Mouse (Mus musculus) forebrain, embryonic 10.5 days (tissue): ENCODE measurements around the gene Atxn7l1. TPM values are rescaled to one million over a fixed set of nuclear protein-coding genes. Genes with fewer than 3 reads are reported as not detected.

ENCODE experiments used
- DNase-seq: peaks from one replicate; pipeline ENCODE4 v3.0.0-alpha.2; 2017; ENCODE audit warnings: low spot score; ENCODE audit errors: extremely low spot score
- H3K27ac ChIP-seq: fragments of 300-500 bp; sonication (generic); 2 replicates; pipeline ENCODE4 v1.5.1; 2016; ENCODE audit warnings: mild to moderate bottlenecking
- H3K27me3 ChIP-seq: fragments of 300-500 bp; sonication (generic); 2 replicates; pipeline ENCODE4 v1.6.1; 2016; ENCODE audit warnings: mild to moderate bottlenecking; ENCODE audit not compliant: poor library complexity, severe bottlenecking
- H3K36me3 ChIP-seq: fragments of 300-500 bp; sonication (generic); replicated peaks from 2 replicates; pipeline ENCODE4 v1.6.1; 2016; ENCODE audit warnings: mild to moderate bottlenecking, moderate library complexity
- H3K4me1 ChIP-seq: fragments of 300-500 bp; sonication (generic); 2 replicates; pipeline ENCODE4 v1.6.1; 2016
- H3K4me3 ChIP-seq: fragments of 300-500 bp; sonication (generic); 2 replicates; pipeline ENCODE4 v1.5.1; 2016; ENCODE audit warnings: mild to moderate bottlenecking, moderate library complexity
- H3K9me3 ChIP-seq: fragments of 300-500 bp; sonication (generic); 2 replicates; pipeline ENCODE4 v1.6.1; 2016; ENCODE audit warnings: mild to moderate bottlenecking, moderate library complexity
- WGBS: fragments of 180-500 bp; shearing (Covaris S2); methylation state at CpG from one replicate; pipeline ENCODE4 v1.1.7; 2016; 5-methylcytosine and 5-hydroxymethylcytosine counted together
- polyA plus RNA-seq: library from polyadenylated mRNA; unstranded; fragments of >200 nt; fragmentation: Nextera tagmentation; extraction: Ambion mirVana; gene quantifications from 2 replicates; pipeline ENCODE4 v1.2.1, GENCODE M21; 2016

The Atxn7l1 gene
- polyA plus RNA-seq, 1 experiment from 2014 or later = 11.0 TPM

GRCm38 (mm10) chr12:33303384-33303770 lies 155.9 kb downstream of the Atxn7l1 start:
- no peak for DNase-seq
- 4% methylated on average over 9 of the region's 9 CpGs for whole genome bisulfite sequencing
- Histone ChIP-seq H3K4me3 (peak overlapping the region; percentile 57), H3K9me3 (no peaks in the 10 kb centered on the region), H3K36me3 (no peaks in the 10 kb centered on the region), H3K27me3 (peaks cover 40% of the 10 kb centered on the region), H3K4me1 (peaks cover 23% of the 10 kb centered on the region), H3K27ac (no peak overlapping the region)

GRCm38 (mm10) chr12:33305106-33305505 lies 157.6 kb downstream of the Atxn7l1 start:
- H3K36me3 ChIP-seq = no peaks in the 10 kb centered on the region
- H3K4me3 ChIP-seq = no peak overlapping the region
- H3K9me3 ChIP-seq = no peaks in the 10 kb centered on the region
- 92% methylated on average over 9 of the region's 9 CpGs for WGBS
- DNase-seq = no peak
- H3K27me3 ChIP-seq = peaks cover 40% of the 10 kb centered on the region
- peaks cover 23% of the 10 kb centered on the region for H3K4me1 ChIP-seq
- no peak overlapping the region for H3K27ac ChIP-seq

- Histone ChIP-seq H3K27ac (no peak overlapping the region), H3K36me3 (no peaks in the 10 kb centered on the region), H3K4me3 (no peak overlapping the region), H3K9me3 (no peaks in the 10 kb centered on the region), H3K27me3 (peaks cover 26% of the 10 kb centered on the region), H3K4me1 (peaks cover 23% of the 10 kb centered on the region)
- DNase-seq = no peak
- 70% methylated on average over 4 of the region's 5 CpGs for WGBS
Observed at GRCm38 (mm10) chr12:33306476-33306875, 159.0 kb downstream of the Atxn7l1 start.

GRCm38 (mm10) chr12:33308668-33309067 lies 161.2 kb downstream of the Atxn7l1 start:
- H3K9me3 ChIP-seq = no peaks in the 10 kb centered on the region
- no peak overlapping the region for H3K27ac ChIP-seq
- no peak overlapping the region for H3K4me3 ChIP-seq
- peaks cover 5% of the 10 kb centered on the region for H3K4me1 ChIP-seq
- no peaks in the 10 kb centered on the region for H3K36me3 ChIP-seq
- no peak for DNase-seq
- 85% methylated on average over 7 of the region's 7 CpGs for WGBS
- peaks cover 17% of the 10 kb centered on the region for H3K27me3 ChIP-seq

GRCm38 (mm10) chr12:33313828-33314671 lies 166.6 kb downstream of the Atxn7l1 start:
- Histone ChIP-seq H3K9me3 (no peaks in the 10 kb centered on the region), H3K27ac (peak overlapping the region; percentile 56; the same call in 1 of the 2 replicates), H3K36me3 (no peaks in the 10 kb centered on the region), H3K27me3 (no peaks in the 10 kb centered on the region), H3K4me3 (peak overlapping the region; percentile 22; the same call in 1 of the 2 replicates), H3K4me1 (peaks cover 12% of the 10 kb centered on the region)
- DNase-seq = no peak
- WGBS = 38% methylated on average over 14 of the region's 14 CpGs

- H3K4me1 ChIP-seq = peaks cover 12% of the 10 kb centered on the region
- no peaks in the 10 kb centered on the region for H3K9me3 ChIP-seq
- H3K4me3 ChIP-seq = no peak overlapping the region
- 89% methylated on average over 16 of the region's 16 CpGs for WGBS
- DNase-seq = no peak
- H3K27ac ChIP-seq = 0 out of 2 replicates have a peak overlapping the region, but pooled peaks have one; percentile 56
- no peaks in the 10 kb centered on the region for H3K27me3 ChIP-seq
- no peaks in the 10 kb centered on the region for H3K36me3 ChIP-seq
Observed at GRCm38 (mm10) chr12:33314924-33315643, 167.6 kb downstream of the Atxn7l1 start.

- WGBS = 79% methylated on average over 5 of the region's 5 CpGs
- no peak for DNase-seq
- Histone ChIP-seq H3K27ac (no peak overlapping the region), H3K4me3 (no peak overlapping the region), H3K9me3 (no peaks in the 10 kb centered on the region), H3K4me1 (peaks cover 12% of the 10 kb centered on the region), H3K36me3 (no peaks in the 10 kb centered on the region), H3K27me3 (no peaks in the 10 kb centered on the region)
Observed at GRCm38 (mm10) chr12:33315804-33316203, 168.3 kb downstream of the Atxn7l1 start.

- peaks cover 12% of the 10 kb centered on the region for H3K4me1 ChIP-seq
- no peaks in the 10 kb centered on the region for H3K27me3 ChIP-seq
- H3K9me3 ChIP-seq = no peaks in the 10 kb centered on the region
- no peak for DNase-seq
- no peaks in the 10 kb centered on the region for H3K36me3 ChIP-seq
- 83% methylated on average over 9 of the region's 9 CpGs for WGBS
- H3K27ac ChIP-seq = no peak overlapping the region
- no peak overlapping the region for H3K4me3 ChIP-seq
Observed at GRCm38 (mm10) chr12:33317792-33318530, 170.5 kb downstream of the Atxn7l1 start.

GRCm38 (mm10) chr12:33322547-33322946 lies 175.1 kb downstream of the Atxn7l1 start:
- 76% methylated on average over 7 of the region's 7 CpGs for WGBS
- no peaks in the 10 kb centered on the region for H3K27me3 ChIP-seq
- no peak overlapping the region for H3K4me3 ChIP-seq
- no peak for DNase-seq
- no peaks in the 10 kb centered on the region for H3K9me3 ChIP-seq
- no peak overlapping the region for H3K27ac ChIP-seq
- no peaks in the 10 kb centered on the region for H3K4me1 ChIP-seq
- no peaks in the 10 kb centered on the region for H3K36me3 ChIP-seq

- Histone ChIP-seq H3K36me3 (no peaks in the 10 kb centered on the region), H3K9me3 (no peaks in the 10 kb centered on the region), H3K27ac (no peak overlapping the region), H3K27me3 (no peaks in the 10 kb centered on the region), H3K4me3 (no peak overlapping the region), H3K4me1 (no peaks in the 10 kb centered on the region)
- WGBS = 94% methylated on average over 1 of the region's 1 CpGs
- no peak for DNase-seq
Observed at GRCm38 (mm10) chr12:33323821-33324220, 176.3 kb downstream of the Atxn7l1 start.

- no peaks in the 10 kb centered on the region for H3K36me3 ChIP-seq
- no peaks in the 10 kb centered on the region for H3K9me3 ChIP-seq
- no peak for DNase-seq
- H3K4me1 ChIP-seq = no peaks in the 10 kb centered on the region
- 86% methylated on average over 9 of the region's 9 CpGs for WGBS
- no peaks in the 10 kb centered on the region for H3K27me3 ChIP-seq
- H3K4me3 ChIP-seq = no peak overlapping the region
- no peak overlapping the region for H3K27ac ChIP-seq
Observed at GRCm38 (mm10) chr12:33325424-33325823, 177.9 kb downstream of the Atxn7l1 start.

- H3K27ac ChIP-seq = no peak overlapping the region
- H3K4me1 ChIP-seq = no peaks in the 10 kb centered on the region
- 65% methylated on average over 4 of the region's 4 CpGs for WGBS
- no peak for DNase-seq
- H3K36me3 ChIP-seq = no peaks in the 10 kb centered on the region
- no peaks in the 10 kb centered on the region for H3K27me3 ChIP-seq
- no peak overlapping the region for H3K4me3 ChIP-seq
- no peaks in the 10 kb centered on the region for H3K9me3 ChIP-seq
Observed at GRCm38 (mm10) chr12:33332046-33332445, 184.6 kb downstream of the Atxn7l1 start.
